In genomic region chr4:143212341-143213174, GRCm38 (mm10) we compare ENCODE assay signal across 1 mouse cellular context.
TF ChIP-seq lines count a peak whose summit lies in the region.

Gene Prdm2, minus strand, starts transcription at chr4:143212995.

TF ChIP-seq in MEL, 35 proteins besides CTCF, POLR2A, EP300 and RAD21 (continued from another document):
- no peak for TF ChIP-seq USF2 (IDR thresholded peaks at IDR 0.05; ENCODE audit: borderline replicate concordance in 1 of 2, insufficient read depth in 1 of 2, low read depth in 1 of 2, low read length in 2 of 2)
- TF ChIP-seq GABPA (IDR thresholded peaks at IDR 0.05; ENCODE audit: low read depth, low read length) = no peak
- TF ChIP-seq ZKSCAN1 (IDR thresholded peaks at IDR 0.05; ENCODE audit: low read depth, low read length) = no peak
- TF ChIP-seq TAL1 (IDR thresholded peaks at IDR 0.05; ENCODE audit: low read length) = no peak
- peak; percentile 37; the same call in 1 of the 2 replicates for TF ChIP-seq MAX (IDR thresholded peaks at IDR 0.05; ENCODE audit: low read length)
- no peak for TF ChIP-seq GATA1 (IDR thresholded peaks at IDR 0.05; ENCODE audit: low read depth, low read length)
TF ChIP-seq in MEL: peak in this region for 3.
